Mouse (Mus musculus): ENCODE results near the gene Syt16. TPM values are rescaled to one million over a fixed set of nuclear protein-coding genes. Genes with fewer than 3 reads are reported as not detected.

Gene Syt16
- 0.14 and 0.61 TPM in 2 replicates for polyA plus RNA-seq (2012; rRNA removed)

DNA sequence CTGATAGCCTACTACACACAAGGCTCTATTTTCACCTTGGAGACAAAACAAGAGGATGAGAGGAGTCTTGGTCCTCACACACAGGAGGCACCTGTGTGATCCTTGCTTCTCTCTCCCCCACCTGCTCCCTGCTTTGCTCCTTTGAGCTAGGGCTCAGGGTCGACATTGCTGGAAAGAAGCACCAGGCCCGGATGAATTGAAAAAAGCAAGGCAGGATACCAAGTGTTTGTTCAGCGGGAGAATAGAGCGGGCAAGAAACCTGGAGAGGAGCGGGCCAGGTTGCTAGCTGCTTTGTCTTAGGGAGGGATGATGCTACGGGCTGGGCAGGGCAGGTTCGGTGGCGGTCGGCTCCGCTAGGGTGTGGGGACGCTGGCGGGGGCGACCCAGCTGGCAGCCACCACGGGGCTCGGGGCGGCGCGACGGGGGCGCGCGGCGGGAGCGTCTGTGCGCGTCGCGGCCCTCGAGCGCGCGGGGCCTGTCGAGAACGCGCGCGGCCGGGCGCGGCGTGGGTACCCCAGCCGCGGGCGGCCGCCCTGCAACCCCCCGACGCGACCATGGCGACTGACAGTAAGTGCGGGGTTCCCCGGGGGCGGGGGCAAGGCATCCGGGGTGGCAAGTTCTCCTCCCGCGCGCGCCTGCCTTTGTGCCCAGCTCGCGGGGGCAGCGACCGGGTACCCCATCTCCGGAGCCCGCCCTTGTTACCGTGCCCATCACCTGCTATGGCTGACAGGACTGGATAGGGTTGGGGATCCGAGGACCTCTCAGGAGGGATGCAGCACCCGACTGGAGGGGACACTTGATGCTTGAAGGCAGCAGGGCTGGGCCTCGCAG, at the start of gene Syt16:
Gene Syt16 (plus strand): TSS at position 365 of the 831 bp plus-strand sequence.
- no peak for TF ChIP-seq CTCF (IDR thresholded peaks at IDR 0.05; ENCODE audit: control insufficient read depth, insufficient read depth, insufficient replicate concordance, low read depth, low read length)
- no peak for TF ChIP-seq POLR2A (IDR thresholded peaks at IDR 0.05; ENCODE audit: control insufficient read depth, low read depth, low read length)
- Histone ChIP-seq H3K4me1 (ENCODE audit: control insufficient read depth, insufficient read depth, low read length) (peaks cover 12% of the 10 kb centered on the region), H3K4me3 (ENCODE audit: control insufficient read depth, low read depth, low read length) (peak within 1 kb of the TSS; percentile 26), H3K27ac (ENCODE audit: control insufficient read depth, insufficient read depth, low read depth, low read length) (no peak within 1 kb of the TSS), H3K36me3 (ENCODE audit: control insufficient read depth, insufficient read depth, low read length) (no peaks in the 10 kb centered on the region), H3K27me3 (ENCODE audit: control insufficient read depth, insufficient read depth, low read length) (0 out of 2 replicates have a peak, but pooled peaks cover 2% of the 10 kb centered on the region)

DNA sequence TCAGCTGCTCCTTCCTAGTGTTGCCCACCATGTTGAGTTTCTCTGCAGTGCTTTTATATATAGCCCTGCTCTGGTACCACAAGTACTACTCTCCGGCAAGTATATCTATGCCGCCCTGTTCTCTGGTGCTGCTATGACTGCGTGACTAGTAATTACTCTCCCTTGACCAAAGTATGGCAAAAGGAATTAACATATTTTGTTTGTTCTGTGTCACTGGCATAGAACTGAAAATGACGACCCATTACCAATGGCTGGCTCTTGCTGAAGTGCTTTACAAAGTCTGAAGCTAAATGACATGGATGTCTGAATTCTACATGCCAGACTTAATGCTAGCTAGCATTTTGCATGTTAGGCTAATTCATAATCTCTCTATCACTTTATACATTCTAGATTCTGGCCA, 49.0 kb upstream of the Syt16 start:
- Histone ChIP-seq H3K4me1 (ENCODE audit: control insufficient read depth, insufficient read depth, low read length) (peaks cover 13% of the 10 kb centered on the region), H3K4me3 (ENCODE audit: control insufficient read depth, low read depth, low read length) (no peak overlapping the region), H3K27me3 (ENCODE audit: control insufficient read depth, insufficient read depth, low read length) (no peaks in the 10 kb centered on the region), H3K36me3 (ENCODE audit: control insufficient read depth, insufficient read depth, low read length) (no peaks in the 10 kb centered on the region), H3K27ac (ENCODE audit: control insufficient read depth, insufficient read depth, low read depth, low read length) (no peak overlapping the region)
- no peak for TF ChIP-seq CTCF (IDR thresholded peaks at IDR 0.05; ENCODE audit: control insufficient read depth, insufficient read depth, insufficient replicate concordance, low read depth, low read length)
- no peak for TF ChIP-seq POLR2A (IDR thresholded peaks at IDR 0.05; ENCODE audit: control insufficient read depth, low read depth, low read length)

DNA sequence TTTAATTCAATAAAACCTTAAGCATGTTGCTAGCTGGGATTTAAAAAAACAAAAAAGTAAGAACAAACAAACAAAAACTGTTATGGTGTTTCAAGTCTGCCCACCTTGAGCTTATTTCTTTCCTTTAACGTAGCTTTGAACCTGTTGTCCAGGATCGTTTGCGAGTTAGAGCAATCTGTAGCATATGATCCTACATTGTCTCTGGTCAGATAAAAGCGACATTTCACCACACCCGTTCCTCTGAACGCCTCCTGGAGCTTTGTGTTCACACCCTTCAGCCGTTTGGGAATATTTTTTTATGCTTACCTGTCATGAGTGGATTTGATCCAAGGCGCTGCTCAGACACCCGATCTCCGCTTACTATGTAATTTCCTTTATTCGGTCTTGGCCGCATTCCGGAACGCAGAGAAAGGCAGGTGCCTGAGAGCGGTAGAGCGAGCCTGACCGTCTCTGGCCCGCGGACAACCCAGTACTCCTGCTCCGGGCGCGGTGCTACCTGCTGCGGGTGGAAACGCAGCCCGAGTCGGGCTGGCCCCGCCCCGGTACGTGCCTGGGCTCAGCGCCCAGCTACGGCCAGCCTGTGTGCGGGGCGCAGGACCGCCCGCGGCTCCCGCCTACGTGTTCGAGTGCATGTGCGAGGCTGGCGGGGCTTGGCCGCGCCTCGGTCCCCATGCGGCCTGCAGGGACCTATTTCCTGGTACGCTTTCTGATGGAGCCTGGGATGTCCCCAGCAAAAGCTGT, 48.0 kb upstream of the Syt16 start:
- Histone ChIP-seq H3K4me1 (ENCODE audit: control insufficient read depth, insufficient read depth, low read length) (peaks cover 14% of the 10 kb centered on the region), H3K27me3 (ENCODE audit: control insufficient read depth, insufficient read depth, low read length) (no peaks in the 10 kb centered on the region), H3K4me3 (ENCODE audit: control insufficient read depth, low read depth, low read length) (peak overlapping the region; percentile 84), H3K27ac (ENCODE audit: control insufficient read depth, insufficient read depth, low read depth, low read length) (no peak overlapping the region), H3K36me3 (ENCODE audit: control insufficient read depth, insufficient read depth, low read length) (no peaks in the 10 kb centered on the region)
- TF ChIP-seq CTCF (IDR thresholded peaks at IDR 0.05; ENCODE audit: control insufficient read depth, insufficient read depth, insufficient replicate concordance, low read depth, low read length) (no peak), POLR2A (IDR thresholded peaks at IDR 0.05; ENCODE audit: control insufficient read depth, low read depth, low read length) (no peak)

DNA sequence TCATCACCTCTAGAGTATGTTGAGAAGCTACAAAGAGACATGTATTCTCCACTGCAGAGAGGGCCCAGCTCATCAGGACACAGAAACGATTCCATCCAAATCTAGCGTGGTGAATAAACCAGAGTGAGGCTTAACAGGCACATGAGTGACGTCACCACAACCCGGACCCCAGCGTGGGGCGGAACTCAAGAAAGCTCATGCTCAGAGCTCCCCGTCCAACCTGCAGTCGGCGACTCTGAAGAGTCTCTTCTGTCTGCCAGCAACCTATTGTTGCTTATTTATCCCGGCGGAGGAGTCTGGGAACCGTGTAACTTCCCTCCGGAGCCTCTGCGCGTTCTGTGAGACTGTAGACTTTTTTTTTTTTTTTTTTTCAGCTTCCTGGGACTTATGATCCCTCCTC, 44.6 kb upstream of the Syt16 start:
- H3K36me3 ChIP-seq (ENCODE audit: control insufficient read depth, insufficient read depth, low read length) = no peaks in the 10 kb centered on the region
- H3K27ac ChIP-seq (ENCODE audit: control insufficient read depth, insufficient read depth, low read depth, low read length) = no peak overlapping the region; the same call in 1 of the 2 replicates
- H3K4me3 ChIP-seq (ENCODE audit: control insufficient read depth, low read depth, low read length) = peak overlapping the region; percentile 80
- no peaks in the 10 kb centered on the region for H3K27me3 ChIP-seq (ENCODE audit: control insufficient read depth, insufficient read depth, low read length)
- TF ChIP-seq CTCF (IDR thresholded peaks at IDR 0.05; ENCODE audit: control insufficient read depth, insufficient read depth, insufficient replicate concordance, low read depth, low read length) (no peak), POLR2A (IDR thresholded peaks at IDR 0.05; ENCODE audit: control insufficient read depth, low read depth, low read length) (peak; percentile 32; the same call in 1 of the 2 replicates)
- H3K4me1 ChIP-seq (ENCODE audit: control insufficient read depth, insufficient read depth, low read length) = peaks cover 14% of the 10 kb centered on the region

DNA sequence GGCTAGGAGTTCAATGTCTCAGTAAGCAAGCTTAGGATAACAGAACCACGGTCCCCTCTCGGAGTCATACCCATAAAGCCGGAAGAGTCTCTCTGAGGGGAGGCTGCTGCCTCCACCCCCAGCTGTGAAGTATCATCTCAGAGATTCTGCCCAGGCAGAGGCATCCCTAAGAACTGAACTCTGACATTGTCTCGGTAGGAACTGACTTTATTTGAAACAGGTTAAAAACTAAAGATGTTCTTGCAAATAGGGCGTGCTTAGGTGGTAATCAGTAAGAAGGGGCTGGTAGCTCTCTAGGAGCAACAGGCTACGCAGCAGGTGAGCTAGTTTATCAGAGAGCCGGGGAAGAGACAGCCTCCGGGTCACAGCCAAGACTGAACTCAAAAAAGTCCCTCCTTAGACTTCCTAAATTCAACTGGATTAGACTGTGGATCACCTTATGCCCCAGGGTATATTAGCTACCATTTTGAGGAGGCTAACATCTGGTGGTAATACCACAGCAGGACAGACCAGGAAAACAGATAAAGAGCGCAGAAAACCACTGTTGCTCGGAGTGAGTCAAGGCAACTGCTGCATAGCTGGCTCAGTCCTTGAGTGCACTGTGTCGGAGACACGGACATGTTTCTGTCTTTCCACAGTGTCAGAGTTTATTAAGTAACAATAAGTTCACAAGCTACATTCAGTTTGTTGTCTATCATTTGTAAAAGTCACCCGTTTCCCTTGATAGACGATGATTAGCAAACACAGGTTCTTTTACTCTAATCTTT, 43.9 kb upstream of the Syt16 start:
- Histone ChIP-seq H3K4me1 (ENCODE audit: control insufficient read depth, insufficient read depth, low read length) (peaks cover 14% of the 10 kb centered on the region), H3K36me3 (ENCODE audit: control insufficient read depth, insufficient read depth, low read length) (no peaks in the 10 kb centered on the region), H3K4me3 (ENCODE audit: control insufficient read depth, low read depth, low read length) (no peak overlapping the region), H3K27me3 (ENCODE audit: control insufficient read depth, insufficient read depth, low read length) (no peaks in the 10 kb centered on the region), H3K27ac (ENCODE audit: control insufficient read depth, insufficient read depth, low read depth, low read length) (no peak overlapping the region)
- TF ChIP-seq CTCF (IDR thresholded peaks at IDR 0.05; ENCODE audit: control insufficient read depth, insufficient read depth, insufficient replicate concordance, low read depth, low read length) (no peak), POLR2A (IDR thresholded peaks at IDR 0.05; ENCODE audit: control insufficient read depth, low read depth, low read length) (no peak)

DNA sequence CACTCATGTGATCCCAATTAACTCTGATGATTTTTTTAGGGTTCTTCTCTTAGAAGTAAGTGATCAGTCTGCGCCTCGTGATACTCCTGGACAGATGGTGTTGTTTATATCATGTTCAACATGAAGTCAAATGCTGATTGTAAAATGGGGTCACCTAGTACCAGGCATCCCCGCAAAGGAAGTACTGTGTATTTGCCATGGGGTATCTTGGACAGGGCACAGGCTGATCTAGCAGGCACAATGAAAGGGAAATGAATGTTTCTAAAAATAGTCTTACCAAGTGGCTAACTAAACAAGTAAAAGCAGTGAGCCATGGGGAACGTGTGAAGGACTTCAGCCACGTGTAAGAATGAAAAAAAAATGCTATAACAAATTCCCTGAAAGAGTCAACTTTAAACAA, 42.7 kb upstream of the Syt16 start:
- Histone ChIP-seq H3K36me3 (ENCODE audit: control insufficient read depth, insufficient read depth, low read length) (no peaks in the 10 kb centered on the region), H3K27ac (ENCODE audit: control insufficient read depth, insufficient read depth, low read depth, low read length) (no peak overlapping the region), H3K27me3 (ENCODE audit: control insufficient read depth, insufficient read depth, low read length) (no peaks in the 10 kb centered on the region), H3K4me3 (ENCODE audit: control insufficient read depth, low read depth, low read length) (no peak overlapping the region), H3K4me1 (ENCODE audit: control insufficient read depth, insufficient read depth, low read length) (peaks cover 9% of the 10 kb centered on the region)
- TF ChIP-seq CTCF (IDR thresholded peaks at IDR 0.05; ENCODE audit: control insufficient read depth, insufficient read depth, insufficient replicate concordance, low read depth, low read length) (no peak), POLR2A (IDR thresholded peaks at IDR 0.05; ENCODE audit: control insufficient read depth, low read depth, low read length) (no peak)
